ENCODE assay signal across 8 mouse cellular contexts in the genomic region with DNA sequence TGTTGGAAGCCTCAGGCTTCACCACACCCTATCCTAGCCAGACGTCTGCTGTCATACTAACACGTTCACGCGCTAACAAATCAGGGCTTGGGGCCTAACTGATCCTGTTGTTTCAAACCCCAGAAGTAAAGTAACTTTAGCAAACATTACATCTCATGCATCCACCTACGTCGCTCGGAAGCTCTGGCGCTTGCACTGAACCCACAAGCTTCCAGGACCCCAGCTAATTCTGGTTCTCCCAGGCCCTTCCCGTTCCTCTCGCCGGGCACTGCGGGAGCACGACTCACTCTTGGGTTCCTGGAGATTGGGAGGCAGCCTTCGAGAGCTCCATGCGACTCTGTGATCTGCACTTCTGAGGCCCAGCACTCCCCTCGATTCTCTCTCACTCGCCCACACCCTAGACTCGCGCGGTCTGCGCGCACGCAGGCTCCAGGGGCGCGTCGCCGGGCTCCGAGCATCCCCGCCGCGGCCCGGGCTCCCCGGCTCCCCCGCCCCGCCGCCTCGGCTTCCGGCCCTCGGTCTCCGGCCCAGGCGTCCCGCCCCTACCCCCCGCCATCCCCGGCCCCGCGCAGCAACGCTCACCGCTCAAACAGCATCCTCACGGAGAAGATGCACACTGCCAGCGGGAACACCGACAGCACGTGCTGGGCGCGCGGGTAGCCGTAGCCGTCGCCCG. TPM values are rescaled to one million over a fixed set of nuclear protein-coding genes. Genes with fewer than 3 reads are reported as not detected.
A peak's percentile ranks its signal among the peaks of the same experiment; 100 is the strongest.
DNase-seq lines count a peak whose midpoint lies in the region; ATAC-seq and TF ChIP-seq lines count a peak whose summit lies in the region.

No protein-coding gene starts in this region.

- peak overlapping the region; percentile 89 for H3K4me3 ChIP-seq in intestine, embryonic 15.5 days (replicated peaks)
- H3K4me3 ChIP-seq in lung, postnatal 0 days (ENCODE audit: low read depth, low read length) = peak overlapping the region; percentile 85
- peak overlapping the region; percentile 77 for H3K4me3 ChIP-seq in small intestine, adult 2 months (ENCODE audit: low read depth, low read length)

- H3K9me3 ChIP-seq in intestine, embryonic 15.5 days = no peaks in the 10 kb centered on the region
- no peaks in the 10 kb centered on the region for H3K9me3 ChIP-seq in lung, postnatal 0 days (ENCODE audit: low read length)

- DNase-seq in heart, adult 11 months = peak; percentile 90
- DNase-seq in heart, postnatal 36 days = no peak
- DNase-seq in A20 (ENCODE audit: low read depth, low spot score) = peak; percentile 73
- DNase-seq in brain, adult 2 months (ENCODE audit: low read depth, low spot score) = peak; percentile 68
- peak; percentile 20 for DNase-seq in forelimb bud, embryonic 11.5 days (ENCODE audit: low read depth, low spot score)
- DNase-seq in lung, postnatal 0 days (ENCODE audit: low spot score) = peak; percentile 49

- peak overlapping the region; percentile 86 for H3K4me2 ChIP-seq in intestine, embryonic 15.5 days (replicated peaks)
- peak overlapping the region; percentile 85 for H3K4me2 ChIP-seq in lung, postnatal 0 days (replicated peaks; ENCODE audit: low read depth, low read length)

- no peak for TF ChIP-seq EP300 in lung, postnatal 0 days (IDR thresholded peaks at IDR 0.05)

- H3K27me3 ChIP-seq in intestine, embryonic 15.5 days (replicated peaks) = no peaks in the 10 kb centered on the region
- H3K27me3 ChIP-seq in lung, postnatal 0 days (replicated peaks; ENCODE audit: insufficient read depth, low read length) = no peaks in the 10 kb centered on the region
- no peaks in the 10 kb centered on the region for H3K27me3 ChIP-seq in small intestine, adult 2 months (ENCODE audit: control insufficient read depth, insufficient read depth, low read length)

- WGBS in intestine, embryonic 15.5 days = under 1% methylated on average over 59 of the region's 59 CpGs
- WGBS in lung, postnatal 0 days = under 1% methylated on average over 58 of the region's 59 CpGs
- WGBS in small intestine, adult 2 months = 1% methylated on average over 59 of the region's 59 CpGs

- H3K36me3 ChIP-seq in intestine, embryonic 15.5 days = no peaks in the 10 kb centered on the region
- H3K36me3 ChIP-seq in lung, postnatal 0 days (ENCODE audit: insufficient read depth, low read length) = no peaks in the 10 kb centered on the region
- no peaks in the 10 kb centered on the region for H3K36me3 ChIP-seq in small intestine, adult 2 months (ENCODE audit: control insufficient read depth, insufficient read depth, low read length)

- peak; percentile 73 for ATAC-seq in intestine, embryonic 15.5 days
- peak; percentile 61 for ATAC-seq in lung, postnatal 0 days

- TF ChIP-seq CTCF in lung, postnatal 0 days (IDR thresholded peaks at IDR 0.05) = no peak
- no peak for TF ChIP-seq CTCF in small intestine, adult 2 months (IDR thresholded peaks at IDR 0.05; ENCODE audit: extremely low read depth, insufficient read length, insufficient replicate concordance, low read depth, low read length)

- 0 out of 2 replicates have a peak, but pooled peaks cover 5% of the 10 kb centered on the region for H3K4me1 ChIP-seq in intestine, embryonic 15.5 days (replicated peaks)
- no peaks in the 10 kb centered on the region for H3K4me1 ChIP-seq in lung, postnatal 0 days (ENCODE audit: insufficient read depth, low read depth, low read length)
- H3K4me1 ChIP-seq in small intestine, adult 2 months (ENCODE audit: control insufficient read depth, insufficient read depth, insufficient read length, low read length) = no peaks in the 10 kb centered on the region; the same call in none of the 2 replicates

- H3K9ac ChIP-seq in intestine, embryonic 15.5 days = peak overlapping the region; percentile 87
- H3K9ac ChIP-seq in lung, postnatal 0 days (replicated peaks; ENCODE audit: low read depth) = peak overlapping the region; percentile 72

- H3K27ac ChIP-seq in intestine, embryonic 15.5 days = peak overlapping the region; percentile 95
- H3K27ac ChIP-seq in lung, postnatal 0 days (ENCODE audit: low read length) = peak overlapping the region; percentile 90
- H3K27ac ChIP-seq in small intestine, adult 2 months (ENCODE audit: insufficient read depth, low read depth, low read length) = peak overlapping the region; percentile 26; the same call in 1 of the 2 replicates

- no peak for TF ChIP-seq POLR2A in small intestine, adult 2 months (IDR thresholded peaks at IDR 0.05; ENCODE audit: low read depth, low read length)

- intact Hi-C loops in heart, postnatal 36 days (cut with DNase I) = loop anchor here (2.0 to 10.0 kb wide), 2 partner anchors 45 to 277 kb away; no protein-coding TSS in a partner anchor

RNA-seq across cellular contexts. Expression of a gene that starts 0.9 kb away (rescaled TPM):
- total RNA-seq in heart, postnatal 36 days (2021) = 10 to 100 TPM; 17.6 to 18.0 TPM
- polyA plus RNA-seq in intestine, embryonic 15.5 days (2015; fragmentation: Nextera tagmentation; extraction: Ambion mirVana) = 48.1 and 49.5 TPM in 2 replicates
- polyA plus RNA-seq in lung, postnatal 0 days (2015; fragmentation: Nextera tagmentation; extraction: Ambion mirVana) = 67.1 and 71.5 TPM in 2 replicates
- polyA plus RNA-seq in small intestine, adult 2 months (2012; rRNA removed) = 6.9 and 8.2 TPM in 2 replicates

RNA-seq across cellular contexts. Expression of a gene that starts 46.3 kb away (rescaled TPM):
- total RNA-seq in heart, postnatal 36 days (2021) = 100 to 1,000 TPM; 218 to 222 TPM
- 187 and 218 TPM in 2 replicates for polyA plus RNA-seq in intestine, embryonic 15.5 days (2015; fragmentation: Nextera tagmentation; extraction: Ambion mirVana)
- 197 and 206 TPM in 2 replicates for polyA plus RNA-seq in lung, postnatal 0 days (2015; fragmentation: Nextera tagmentation; extraction: Ambion mirVana)
- polyA plus RNA-seq in small intestine, adult 2 months (2012; rRNA removed) = 301 and 397 TPM in 2 replicates

RNA-seq across cellular contexts. Expression of a gene that starts 54.4 kb away (rescaled TPM):
- 10 to 100 TPM; 61.0 to 62.5 TPM for total RNA-seq in heart, postnatal 36 days (2021)
- 11.6 and 15.5 TPM in 2 replicates for polyA plus RNA-seq in intestine, embryonic 15.5 days (2015; fragmentation: Nextera tagmentation; extraction: Ambion mirVana)
- polyA plus RNA-seq in lung, postnatal 0 days (2015; fragmentation: Nextera tagmentation; extraction: Ambion mirVana) = 10.0 and 13.2 TPM in 2 replicates
- polyA plus RNA-seq in small intestine, adult 2 months (2012; rRNA removed) = 246 and 260 TPM in 2 replicates

Comparison
In these comparisons a context has a peak if more than half of its experiments do, and no peak if none do; other contexts are left out.
1. DNase-seq: peak in heart, adult 11 months (single experiment), A20 (single experiment), brain, adult 2 months (single experiment), forelimb bud, embryonic 11.5 days (single experiment) and lung, postnatal 0 days (single experiment); none in heart, postnatal 36 days (0 of 2).
2. H3K27ac ChIP-seq: peak in every context shown above with its lines; median percentile 95 in intestine, embryonic 15.5 days; 90 in lung, postnatal 0 days; 26 in small intestine, adult 2 months.
3. RNA of a gene that starts 54.4 kb away (polyA plus RNA-seq): 246 to 260 TPM in small intestine, adult 2 months; 10.0 to 13.2 TPM in lung, postnatal 0 days and 11.6 to 15.5 TPM in intestine, embryonic 15.5 days; every median in the first group is over 10 times any median in the second.
4. Peak in every context shown above with its lines, with median percentiles within 50 percentile points of each other: H3K4me3 ChIP-seq.